Mouse (Mus musculus): ENCODE measurements around the gene Grk4. TPM values are rescaled to one million over a fixed set of nuclear protein-coding genes. Genes with fewer than 3 reads are reported as not detected.

Gene Grk4
- polyA plus RNA-seq, 1 experiment from 2014 or later, result 3.4 TPM

MicroRNA genes within 50 kb of the gene (microRNA counts, 519-probe panel; counts per million panel counts)
- not detected for microRNA mmu-miR-467g

Small RNAs within 50 kb of the gene (microRNA-seq; reads per million reads assigned to microRNA genes)
- not detected for gene Mir467g

Other genes with a start within 250 kb of the Grk4 start
- gene Tnip2, start 146.4 kb upstream of the Grk4 start, polyA plus RNA-seq (2014; fragmentation: Nextera tagmentation; extraction: Ambion mirVana), result 10.1 and 10.5 TPM in 2 replicates
- gene Sh3bp2, start 134.5 kb upstream of the Grk4 start, polyA plus RNA-seq (2014; fragmentation: Nextera tagmentation; extraction: Ambion mirVana), result 18.7 and 21.4 TPM in 2 replicates
- gene Add1, start 86.7 kb upstream of the Grk4 start, polyA plus RNA-seq (2014; fragmentation: Nextera tagmentation; extraction: Ambion mirVana), result 225 and 234 TPM in 2 replicates
- gene Mfsd10, start 23.2 kb upstream of the Grk4 start, polyA plus RNA-seq (2014; fragmentation: Nextera tagmentation; extraction: Ambion mirVana), result 70.3 and 93.3 TPM in 2 replicates
- gene Nop14, start 231 bp upstream of the Grk4 start, polyA plus RNA-seq (2014; fragmentation: Nextera tagmentation; extraction: Ambion mirVana), result 21.5 and 23.1 TPM in 2 replicates
- 16.4 and 20.2 TPM in 2 replicates for gene Htt, start 101.4 kb downstream of the Grk4 start, polyA plus RNA-seq (2014; fragmentation: Nextera tagmentation; extraction: Ambion mirVana)
- gene Msantd1, start 247.6 kb downstream of the Grk4 start, polyA plus RNA-seq (2014; fragmentation: Nextera tagmentation; extraction: Ambion mirVana), result 2.6 and 5.3 TPM in 2 replicates

Data from hindbrain, embryonic 14.5 days (tissue).